Mouse (Mus musculus) neutrophil, adult 83 days (primary cell): Measurements from ENCODE around the gene G3bp2. TPM values are rescaled to one million over a fixed set of nuclear protein-coding genes. Genes with fewer than 3 reads are reported as not detected.

Source experiments
- total RNA-seq, 2 experiments: library from RNA; stranded (reverse); gene quantifications; one replicate each; pipeline ENCODE4 v1.2.4; 2023

The G3bp2 gene
- total RNA-seq = 10 to 100 TPM; 51.5 to 61.9 TPM

GRCm38 (mm10) chr5:92083417-92084038, at the start of gene G3bp2:
Gene G3bp2 (minus strand): TSS chr5:92083719.

DNA sequence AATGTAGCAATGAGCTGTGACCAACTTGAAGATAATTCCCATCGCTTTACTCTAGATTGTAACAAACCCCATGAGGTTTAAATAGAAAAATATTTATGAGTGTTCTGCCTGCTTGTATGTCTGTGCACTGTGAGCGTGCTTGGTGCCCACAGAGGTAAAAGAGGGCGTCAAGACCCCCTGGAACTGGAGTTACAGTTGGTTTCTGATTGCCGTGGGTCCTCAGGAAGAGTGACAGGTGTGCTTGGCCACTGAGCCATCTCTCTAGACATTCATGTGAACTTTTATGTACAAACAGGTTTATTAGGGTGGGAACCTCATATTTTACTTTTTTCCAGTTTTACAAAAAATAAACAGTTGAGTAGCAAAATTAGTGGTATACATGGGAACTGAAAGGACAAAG, 39.7 kb downstream of the G3bp2 start, which contains the start of gene Cdkl2:
Cdkl2 (minus strand) TSS at position 101 of the 400 bp plus-strand sequence.

Other genes starting within 250 kb of the G3bp2 start
- 10 to 100 TPM; 71.1 to 78.9 TPM for gene Rchy1, start 120.7 kb downstream of the G3bp2 start, total RNA-seq
- not detected for gene Odaph, start 96.2 kb downstream of the G3bp2 start, total RNA-seq
- gene Cdkl2, start 39.8 kb downstream of the G3bp2 start, total RNA-seq = under 1 TPM; 0.46 to 0.60 TPM
- gene Uso1, start 54.2 kb upstream of the G3bp2 start, total RNA-seq = 10 to 100 TPM; 42.4 to 45.4 TPM
- gene U90926, start 131.7 kb upstream of the G3bp2 start, total RNA-seq = not detected
- gene Ppef2, start 172.6 kb upstream of the G3bp2 start, total RNA-seq = 1 to 10 TPM in 1 of 2 experiments, under 1 TPM in 1; 0.96 to 1.1 TPM
- 10 to 100 TPM; 74.1 to 87.0 TPM for gene Naaa, start 194.5 kb upstream of the G3bp2 start, total RNA-seq
- gene Sdad1, start 226.8 kb upstream of the G3bp2 start, total RNA-seq = 10 to 100 TPM; 19.5 to 19.6 TPM
- gene Cxcl9, start 244.4 kb upstream of the G3bp2 start, total RNA-seq = under 1 TPM in 1 of 2 experiments, not detected in 1; 0.22 TPM
- gene Art3, start 248.1 kb upstream of the G3bp2 start, total RNA-seq = under 1 TPM in 1 of 2 experiments, not detected in 1; 0.59 TPM